Mouse (Mus musculus): ENCODE results near the gene Vmn2r31. TPM values are rescaled to one million over a fixed set of nuclear protein-coding genes. Genes with fewer than 3 reads are reported as not detected.
"Not testable (repeated sequence)": the region's sequence is repeated elsewhere in the genome, so short reads cannot be mapped to it uniquely, and the experiment has no call there.

Vmn2r31 gene
- total RNA-seq (2015; ENCODE audit: low replicate concordance) (not detected in 2 replicates), total RNA-seq (2017; ENCODE audit: low replicate concordance) (not detected in 2 replicates)

DNA sequence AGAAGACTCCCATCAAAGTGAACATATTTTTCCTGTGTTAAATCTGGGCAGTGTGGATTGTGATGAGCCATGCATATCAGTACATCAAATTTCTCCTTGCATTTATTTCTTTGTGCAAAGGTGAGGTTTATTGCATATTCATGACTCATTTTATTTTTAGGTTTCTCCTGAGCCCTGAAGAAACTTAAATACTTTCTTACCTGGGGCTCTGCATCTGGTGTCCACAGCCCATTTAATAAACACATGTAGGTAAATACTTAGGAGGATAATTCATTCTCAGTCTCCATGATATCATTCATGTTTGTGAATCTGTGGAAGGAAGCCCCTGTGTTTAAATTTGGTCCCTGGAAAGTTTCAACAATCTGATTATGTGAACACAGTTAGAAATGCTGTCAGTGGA is at the start of gene Vmn2r31:
Vmn2r31 (minus strand) TSS at position 101 of the 400 bp plus-strand sequence.
- not testable (repeated sequence) for ATAC-seq (replicated peaks; ENCODE audit: low FRiP score, poor library complexity, severe bottlenecking)

DNA sequence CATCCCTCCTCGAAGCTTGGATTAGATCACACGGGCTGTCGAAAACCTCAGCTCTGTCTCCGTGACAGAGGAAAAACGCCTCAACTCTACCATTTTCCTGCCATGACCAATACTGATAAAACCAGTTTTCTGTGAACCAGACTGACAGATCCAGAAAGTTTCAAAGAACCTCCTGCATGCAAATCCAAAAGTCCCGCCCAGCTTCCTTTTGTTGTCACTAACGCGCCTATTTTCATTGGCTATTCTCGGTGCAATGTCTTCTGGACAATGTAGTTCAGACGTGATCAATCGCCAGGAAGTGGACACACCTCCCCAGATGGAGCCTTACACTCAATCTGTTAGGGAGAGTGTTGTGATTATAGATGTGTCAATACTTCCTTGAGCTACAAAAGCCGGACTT is 25.1 kb downstream of the Vmn2r31 start, which contains the start of gene Gm45783:
Gm45783 (minus strand) TSS at position 143 of the 400 bp plus-strand sequence.
- not testable (repeated sequence) for ATAC-seq (replicated peaks; ENCODE audit: low FRiP score, poor library complexity, severe bottlenecking)

DNA sequence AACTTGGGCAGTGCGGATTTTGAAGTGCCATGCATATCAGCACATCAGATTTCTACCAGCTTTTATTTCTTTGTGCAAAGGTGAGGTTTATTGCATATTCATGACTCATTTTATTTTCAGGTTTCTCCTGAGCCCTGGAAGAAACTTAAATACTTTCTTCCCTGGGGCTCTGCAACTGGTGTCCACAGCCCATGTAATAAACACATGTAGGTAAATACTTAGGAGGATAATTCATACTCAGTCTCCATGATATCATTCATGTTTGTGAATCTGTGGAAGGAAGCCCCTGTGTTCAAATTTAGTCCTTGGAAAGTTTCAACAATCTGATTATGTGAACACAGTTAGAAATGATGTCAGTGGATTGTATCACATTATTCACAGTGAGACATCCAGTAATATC is 62.0 kb downstream of the Vmn2r31 start, which contains the start of gene Vmn2r30:
Vmn2r30 (minus strand) TSS at position 101 of the 400 bp plus-strand sequence.
- not testable (repeated sequence) for ATAC-seq (replicated peaks; ENCODE audit: low FRiP score, poor library complexity, severe bottlenecking)

Other genes starting within 250 kb of the Vmn2r31 start
- gene Zfp418, start 228.4 kb downstream of the Vmn2r31 start, total RNA-seq (2015; ENCODE audit: low replicate concordance) = 2.5 TPM in 1 of 2 replicates, not detected in the other
- 1.4 TPM in 1 of 2 replicates, not detected in the other for gene Zfp418, start 228.4 kb downstream of the Vmn2r31 start, total RNA-seq (2017; ENCODE audit: low replicate concordance)
- 0.84 and 3.5 TPM in 2 replicates for gene Zfp772, start 189.7 kb downstream of the Vmn2r31 start, total RNA-seq (2015; ENCODE audit: low replicate concordance)
- 0.43 and 0.56 TPM in 2 replicates for gene Zfp772, start 189.7 kb downstream of the Vmn2r31 start, total RNA-seq (2017; ENCODE audit: low replicate concordance)
- not detected in 2 replicates for gene Vmn2r29, start 152.4 kb downstream of the Vmn2r31 start, total RNA-seq (2015; ENCODE audit: low replicate concordance)
- gene Vmn2r29, start 152.4 kb downstream of the Vmn2r31 start, total RNA-seq (2017; ENCODE audit: low replicate concordance) = 0.28 and 0.51 TPM in 2 replicates
- gene Gm45844, start 121.4 kb downstream of the Vmn2r31 start, total RNA-seq (2015; ENCODE audit: low replicate concordance) = not detected in 2 replicates
- gene Gm45844, start 121.4 kb downstream of the Vmn2r31 start, total RNA-seq (2017; ENCODE audit: low replicate concordance) = 0.70 TPM in 1 of 2 replicates, not detected in the other
- gene Clcn4, start 98.9 kb downstream of the Vmn2r31 start, total RNA-seq (2015; ENCODE audit: low replicate concordance) = 4.2 and 4.8 TPM in 2 replicates
- 10.1 and 10.6 TPM in 2 replicates for gene Clcn4, start 98.9 kb downstream of the Vmn2r31 start, total RNA-seq (2017; ENCODE audit: low replicate concordance)
- not detected in 2 replicates for gene Vmn2r30, start 62.1 kb downstream of the Vmn2r31 start, total RNA-seq (2015; ENCODE audit: low replicate concordance)
- not detected in 2 replicates for gene Vmn2r30, start 62.1 kb downstream of the Vmn2r31 start, total RNA-seq (2017; ENCODE audit: low replicate concordance)
- gene Gm45783, start 25.1 kb downstream of the Vmn2r31 start, total RNA-seq (2015; ENCODE audit: low replicate concordance) = not detected in 2 replicates
- not detected in 2 replicates for gene Gm45783, start 25.1 kb downstream of the Vmn2r31 start, total RNA-seq (2017; ENCODE audit: low replicate concordance)
- not detected in 2 replicates for gene Vmn2r32, start 80.3 kb upstream of the Vmn2r31 start, total RNA-seq (2015; ENCODE audit: low replicate concordance)
- not detected in 2 replicates for gene Vmn2r32, start 80.3 kb upstream of the Vmn2r31 start, total RNA-seq (2017; ENCODE audit: low replicate concordance)
- gene Vmn2r33, start 167.1 kb upstream of the Vmn2r31 start, total RNA-seq (2015; ENCODE audit: low replicate concordance) = not detected in 2 replicates
- gene Vmn2r33, start 167.1 kb upstream of the Vmn2r31 start, total RNA-seq (2017; ENCODE audit: low replicate concordance) = not detected in 2 replicates